Comparison of ENCODE assay signal across 9 mouse cellular contexts in genomic region chr6:70812526-70812895, GRCm38 (mm10). TPM values are rescaled to one million over a fixed set of nuclear protein-coding genes. Genes with fewer than 3 reads are reported as not detected.
DNase-seq lines count a peak whose midpoint lies in the region; ATAC-seq lines count a peak whose summit lies in the region.
"Had no signal": no experiment of that assay in that cellular context is flagged by ENCODE, and none has a peak within 500 bp of the region (broad histone marks: within the 10 kb centered on the region; RNA-seq: fewer than 3 reads in every experiment).

No protein-coding gene starts in this region.

- no peak overlapping the region for H3K9ac ChIP-seq in embryonic facial prominence, embryonic 14.5 days (ENCODE audit: low read depth, low read length)
- no peak overlapping the region for H3K9ac ChIP-seq in lung, embryonic 16.5 days (ENCODE audit: low read length)
- H3K9ac ChIP-seq: limb, embryonic 13.5 days had no signal

- H3K4me1 ChIP-seq in embryonic facial prominence, embryonic 14.5 days (ENCODE audit: control insufficient read depth, insufficient read depth, low read length), result no peaks in the 10 kb centered on the region
- H3K4me1 ChIP-seq in embryonic facial prominence, embryonic 10.5 days, result peaks cover 5% of the 10 kb centered on the region
- peaks cover 4% of the 10 kb centered on the region for H3K4me1 ChIP-seq in lung, embryonic 16.5 days (replicated peaks; ENCODE audit: control insufficient read depth, insufficient read depth, low read length)
- H3K4me1 ChIP-seq: limb, embryonic 13.5 days had no signal

- no peak overlapping the region for H3K4me3 ChIP-seq in embryonic facial prominence, embryonic 14.5 days (ENCODE audit: low read depth, low read length)
- H3K4me3 ChIP-seq in embryonic facial prominence, embryonic 10.5 days, result no peak overlapping the region
- no peak overlapping the region for H3K4me3 ChIP-seq in lung, embryonic 16.5 days (ENCODE audit: low read length)
- no peak overlapping the region for H3K4me3 ChIP-seq in macrophage (ENCODE audit: inconsistent target)
- H3K4me3 ChIP-seq: limb, embryonic 13.5 days had no signal

- ATAC-seq in embryonic facial prominence, embryonic 14.5 days (ENCODE audit: low read depth), result no peak
- ATAC-seq in lung, embryonic 16.5 days (ENCODE audit: low read depth), result peak; percentile 63; the same call in 1 of the 2 replicates

- no peak overlapping the region for H3K27ac ChIP-seq in embryonic facial prominence, embryonic 14.5 days (replicated peaks; ENCODE audit: low read depth, low read length)
- no peak overlapping the region for H3K27ac ChIP-seq in embryonic facial prominence, embryonic 10.5 days (replicated peaks)
- H3K27ac ChIP-seq in lung, embryonic 16.5 days (ENCODE audit: low read length), result peak overlapping the region; percentile 32; the same call in 1 of the 2 replicates
- 0 out of 2 replicates have a peak overlapping the region, but pooled peaks have one; percentile 15 for H3K27ac ChIP-seq in macrophage
- H3K27ac ChIP-seq: limb, embryonic 13.5 days had no signal

- no peaks in the 10 kb centered on the region for H3K9me3 ChIP-seq in embryonic facial prominence, embryonic 14.5 days (ENCODE audit: control insufficient read depth, low read length)
- H3K9me3 ChIP-seq in embryonic facial prominence, embryonic 10.5 days, result no peaks in the 10 kb centered on the region
- no peaks in the 10 kb centered on the region for H3K9me3 ChIP-seq in lung, embryonic 16.5 days (ENCODE audit: control insufficient read depth, low read length)
- H3K9me3 ChIP-seq: limb, embryonic 13.5 days had no signal

- no peaks in the 10 kb centered on the region for H3K79me2 ChIP-seq in macrophage (ENCODE audit: inconsistent target)

- no peak overlapping the region for H3K4me2 ChIP-seq in embryonic facial prominence, embryonic 14.5 days (ENCODE audit: low read depth, low read length)
- H3K4me2 ChIP-seq in lung, embryonic 16.5 days (ENCODE audit: low read depth, low read length), result no peak overlapping the region
- H3K4me2 ChIP-seq: limb, embryonic 13.5 days had no signal

- no peaks in the 10 kb centered on the region for H3K27me3 ChIP-seq in embryonic facial prominence, embryonic 14.5 days (replicated peaks; ENCODE audit: control insufficient read depth, insufficient read depth, low read length)
- H3K27me3 ChIP-seq in embryonic facial prominence, embryonic 10.5 days (replicated peaks; ENCODE audit: low read depth, poor library complexity, severe bottlenecking), result no peaks in the 10 kb centered on the region; the same call in 1 of the 2 replicates
- H3K27me3 ChIP-seq in lung, embryonic 16.5 days (ENCODE audit: control insufficient read depth, insufficient read depth, low read depth, low read length), result no peaks in the 10 kb centered on the region
- H3K27me3 ChIP-seq: limb, embryonic 13.5 days had no signal

- no peaks in the 10 kb centered on the region for H3K36me3 ChIP-seq in embryonic facial prominence, embryonic 14.5 days (ENCODE audit: control insufficient read depth, insufficient read depth, low read length)
- H3K36me3 ChIP-seq in embryonic facial prominence, embryonic 10.5 days (replicated peaks), result no peaks in the 10 kb centered on the region
- no peaks in the 10 kb centered on the region for H3K36me3 ChIP-seq in lung, embryonic 16.5 days (ENCODE audit: control insufficient read depth, insufficient read depth, low read length)
- H3K36me3 ChIP-seq in macrophage (ENCODE audit: inconsistent target), result no peaks in the 10 kb centered on the region
- H3K36me3 ChIP-seq: limb, embryonic 13.5 days had no signal

- 28% methylated on average over 4 of the region's 4 CpGs for WGBS in embryonic facial prominence, embryonic 14.5 days
- WGBS in embryonic facial prominence, embryonic 10.5 days, result 34% methylated on average over 4 of the region's 4 CpGs
- 21% methylated on average over 4 of the region's 4 CpGs for WGBS in lung, embryonic 16.5 days
- 68% methylated on average over 4 of the region's 4 CpGs for WGBS in macrophage (ENCODE audit: missing documents)

- peak; percentile 23 for DNase-seq in embryonic facial prominence, embryonic 14.5 days (ENCODE audit: low spot score)
- DNase-seq in embryonic facial prominence, embryonic 10.5 days (ENCODE audit: low spot score), result no peak
- no peak for DNase-seq in lung, postnatal 10 days
- peak; percentile 35 for DNase-seq in induced T-regulatory cell, adult 2 months (ENCODE audit: low read depth)
- no peak for DNase-seq in adrenal gland, adult (ENCODE audit: inconsistent age in 2 of 2, low spot score in 1 of 2)
- DNase-seq in right cerebral cortex, adult 18-20 months, result no peak

RNA-seq across cellular contexts. Expression of gene Rpia, which starts 20.5 kb away (rescaled TPM):
- 3.0 and 3.3 TPM in 2 replicates for polyA plus RNA-seq in embryonic facial prominence, embryonic 14.5 days (2014; fragmentation: Nextera tagmentation; extraction: Ambion mirVana)
- 2.3 TPM in 2 replicates for polyA plus RNA-seq in embryonic facial prominence, embryonic 10.5 days (2016; fragmentation: Nextera tagmentation; extraction: Ambion mirVana)
- polyA plus RNA-seq in lung, embryonic 16.5 days (2015; fragmentation: Nextera tagmentation; extraction: Ambion mirVana), result 2.2 and 2.7 TPM in 2 replicates
- 10 to 100 TPM in 10 of 26 experiments, 1 to 10 TPM in 15, under 1 TPM in 1; 0.76 to 21.0 (median 8.4) TPM for total RNA-seq in macrophage (2018; cell fraction: chromatin; rRNA removed)
- total RNA-seq in macrophage (2018; cell fraction: cytosol; rRNA removed), result 10 to 100 TPM in 15 of 26 experiments, 1 to 10 TPM in 11; 6.1 to 14.8 (median 11.2) TPM
- 10 to 100 TPM in 8 of 26 experiments, 1 to 10 TPM in 18; 2.0 to 21.3 (median 7.6) TPM for total RNA-seq in macrophage (2018; cell fraction: nucleus; rRNA removed)
- polyA plus RNA-seq in macrophage (2018), result 8.3 to 10.7 TPM (median 10.0 TPM) in 3 replicates

RNA-seq across cellular contexts. Expression of gene Eif2ak3, which starts 31.8 kb away (rescaled TPM):
- 13.0 and 15.9 TPM in 2 replicates for polyA plus RNA-seq in embryonic facial prominence, embryonic 14.5 days (2014; fragmentation: Nextera tagmentation; extraction: Ambion mirVana)
- 7.7 and 9.0 TPM in 2 replicates for polyA plus RNA-seq in embryonic facial prominence, embryonic 10.5 days (2016; fragmentation: Nextera tagmentation; extraction: Ambion mirVana)
- polyA plus RNA-seq in lung, embryonic 16.5 days (2015; fragmentation: Nextera tagmentation; extraction: Ambion mirVana), result 9.1 and 9.5 TPM in 2 replicates
- 10 to 100 TPM in 16 of 26 experiments, 1 to 10 TPM in 10; 2.0 to 48.8 (median 17.9) TPM for total RNA-seq in macrophage (2018; cell fraction: chromatin; rRNA removed)
- 10 to 100 TPM in 9 of 26 experiments, 1 to 10 TPM in 17; 2.3 to 17.5 (median 8.7) TPM for total RNA-seq in macrophage (2018; cell fraction: cytosol; rRNA removed)
- 10 to 100 TPM in 16 of 26 experiments, 1 to 10 TPM in 10; 4.3 to 34.5 (median 14.5) TPM for total RNA-seq in macrophage (2018; cell fraction: nucleus; rRNA removed)
- polyA plus RNA-seq in macrophage (2018), result 11.0 to 14.7 TPM (median 11.2 TPM) in 3 replicates

Comparison
In these comparisons a context has a peak if more than half of its experiments do, and no peak if none do; other contexts are left out.
1. DNase-seq: peak in embryonic facial prominence, embryonic 14.5 days (single experiment) and induced T-regulatory cell, adult 2 months (single experiment); none in embryonic facial prominence, embryonic 10.5 days (single experiment), lung, postnatal 10 days (single experiment), adrenal gland, adult (0 of 2) and right cerebral cortex, adult 18-20 months (single experiment).
2. H3K27ac ChIP-seq: peak in lung, embryonic 16.5 days (single experiment) and macrophage (single experiment); none in embryonic facial prominence, embryonic 14.5 days (single experiment) and embryonic facial prominence, embryonic 10.5 days (single experiment).